Mouse (Mus musculus) common myeloid progenitor, adult 5-6 weeks (primary cell): Measurements from ENCODE around the gene Best3. TPM values are rescaled to one million over a fixed set of nuclear protein-coding genes. Genes with fewer than 3 reads are reported as not detected.

ENCODE experiments used
- ATAC-seq: replicated peaks from 2 replicates; pipeline ENCODE4 v1.8.0; 2016; ENCODE audit warnings: low read depth, mild to moderate bottlenecking, moderate TSS enrichment, inconsistent platforms; ENCODE audit not compliant: poor library complexity, severe bottlenecking
- total RNA-seq: library from RNA; stranded (forward); fragments of 200-1000, 187-1606 nt; gene quantifications from 2 replicates; pipeline ENCODE4 v1.2.3, GENCODE M21; 2017

The Best3 gene
- total RNA-seq, 1 experiment from 2014 or later: not detected

DNA sequence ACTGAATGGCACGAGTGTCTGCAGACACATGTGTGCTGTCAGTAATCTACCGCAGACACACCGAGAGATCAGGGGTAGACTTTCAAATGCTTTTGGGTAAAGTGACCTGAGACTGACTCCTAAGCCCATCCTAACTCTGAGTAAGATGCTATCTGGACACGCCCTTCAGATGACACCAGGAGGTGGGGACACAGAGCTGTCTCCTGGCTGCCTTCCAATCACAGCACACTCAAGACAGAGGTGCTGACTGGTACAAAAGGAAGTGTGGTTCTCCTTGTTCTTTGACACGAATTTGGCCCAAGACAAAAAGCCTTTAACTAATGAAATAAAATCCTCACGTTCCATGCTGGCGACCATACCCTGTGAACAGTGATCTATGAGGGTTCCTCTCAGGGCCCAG, 87.1 kb downstream of the Best3 start:
- no peak for ATAC-seq

Other genes with a start within 250 kb of the Best3 start
- gene Myrfl, start 89.4 kb upstream of the Best3 start, total RNA-seq: 0.24 TPM in 1 of 2 replicates, not detected in the other
- gene Rab3ip, start 35.5 kb upstream of the Best3 start, total RNA-seq: 8.2 and 14.3 TPM in 2 replicates
- gene Gm10271, start 13.7 kb upstream of the Best3 start, total RNA-seq: not detected in 2 replicates
- gene Lrrc10, start 59.0 kb downstream of the Best3 start, total RNA-seq: not detected in 2 replicates
- 664 and 671 TPM in 2 replicates for gene Cct2, start 77.5 kb downstream of the Best3 start, total RNA-seq
- gene Frs2, start 162.2 kb downstream of the Best3 start, total RNA-seq: 17.5 and 24.8 TPM in 2 replicates
- gene Yeats4, start 238.2 kb downstream of the Best3 start, total RNA-seq: 174 and 192 TPM in 2 replicates